Mouse (Mus musculus) liver, postnatal 0 days (tissue): ENCODE results near the gene Wdr1. TPM values are rescaled to one million over a fixed set of nuclear protein-coding genes. Genes with fewer than 3 reads are reported as not detected.

ENCODE experiments used
- ATAC-seq: fragments of 200-750 bp; cut with Nextera tagmentation; 2 replicates; pipeline ENCODE4 v1.8.0; 2017; ENCODE audit warnings: mild to moderate bottlenecking, moderate library complexity
- DNase-seq: peaks from one replicate; pipeline ENCODE4 v3.0.0-alpha.2; 2016
- H3K27ac ChIP-seq: fragments of 300-500 bp; sonication (generic); 2 replicates; pipeline ENCODE4 v1.5.1; 2014; ENCODE audit warnings: antibody characterized with exemption, moderate library complexity, mild to moderate bottlenecking, low read depth
- H3K27me3 ChIP-seq: fragments of 300-500 bp; sonication (generic); 2 replicates; pipeline ENCODE4 v1.6.1; 2014; ENCODE audit warnings: low read length, control low read depth, mixed read lengths; ENCODE audit not compliant: insufficient read depth
- H3K36me3 ChIP-seq: fragments of 300-500 bp; sonication (generic); replicated peaks from 2 replicates; pipeline ENCODE4 v1.6.1; 2014; ENCODE audit warnings: mild to moderate bottlenecking, control low read depth, low read length, moderate library complexity, mixed read lengths; ENCODE audit not compliant: insufficient read depth
- H3K4me1 ChIP-seq: fragments of 300-500 bp; sonication (generic); 2 replicates; pipeline ENCODE4 v1.6.1; 2014; ENCODE audit warnings: antibody characterized with exemption, mild to moderate bottlenecking, control low read depth; ENCODE audit not compliant: insufficient read depth
- H3K4me2 ChIP-seq: fragments of 300-500 bp; sonication (generic); 2 replicates; pipeline ENCODE4 v1.6.1; 2014; ENCODE audit warnings: low read depth, mild to moderate bottlenecking, low read length, moderate library complexity, mixed read lengths
- H3K4me3 ChIP-seq: fragments of 300-500 bp; sonication (generic); 2 replicates; pipeline ENCODE4 v1.5.1; 2014; ENCODE audit warnings: low read depth, low read length
- H3K9ac ChIP-seq: fragments of 300-500 bp; sonication (generic); replicated peaks from 2 replicates; pipeline ENCODE4 v1.6.1; 2014; ENCODE audit warnings: mild to moderate bottlenecking, moderate library complexity
- H3K9me3 ChIP-seq: fragments of 300-500 bp; sonication (generic); 2 replicates; pipeline ENCODE4 v1.6.1; 2016; ENCODE audit warnings: mild to moderate bottlenecking, control low read depth, low read length, mixed read lengths
- CTCF ChIP-seq: sonication (generic); IDR thresholded peaks from 2 replicates; pipeline ENCODE4 v1.5.1; 2016; ENCODE audit warnings: antibody characterized with exemption, low read depth
- EP300 ChIP-seq: IDR thresholded peaks from 2 replicates; pipeline ENCODE4 v1.6.1; 2016; ENCODE audit warnings: antibody characterized with exemption, low read depth, mild to moderate bottlenecking
- WGBS: fragments of 180-500 bp; shearing (Covaris S2); extraction: QIAGEN DNeasy Blood & Tissue Kit; methylation state at CpG from one replicate; pipeline ENCODE4 v1.1.7; 2014; ENCODE audit not compliant: insufficient replicate concordance; 5-methylcytosine and 5-hydroxymethylcytosine counted together
- polyA plus RNA-seq: library from polyadenylated mRNA; unstranded; fragments of >200 nt; fragmentation: Nextera tagmentation; extraction: Ambion mirVana; gene quantifications from 2 replicates; pipeline ENCODE4 v1.2.1, GENCODE M21; 2015

Wdr1 gene
- polyA plus RNA-seq, 1 experiment from 2014 or later = 60.7 TPM

DNA sequence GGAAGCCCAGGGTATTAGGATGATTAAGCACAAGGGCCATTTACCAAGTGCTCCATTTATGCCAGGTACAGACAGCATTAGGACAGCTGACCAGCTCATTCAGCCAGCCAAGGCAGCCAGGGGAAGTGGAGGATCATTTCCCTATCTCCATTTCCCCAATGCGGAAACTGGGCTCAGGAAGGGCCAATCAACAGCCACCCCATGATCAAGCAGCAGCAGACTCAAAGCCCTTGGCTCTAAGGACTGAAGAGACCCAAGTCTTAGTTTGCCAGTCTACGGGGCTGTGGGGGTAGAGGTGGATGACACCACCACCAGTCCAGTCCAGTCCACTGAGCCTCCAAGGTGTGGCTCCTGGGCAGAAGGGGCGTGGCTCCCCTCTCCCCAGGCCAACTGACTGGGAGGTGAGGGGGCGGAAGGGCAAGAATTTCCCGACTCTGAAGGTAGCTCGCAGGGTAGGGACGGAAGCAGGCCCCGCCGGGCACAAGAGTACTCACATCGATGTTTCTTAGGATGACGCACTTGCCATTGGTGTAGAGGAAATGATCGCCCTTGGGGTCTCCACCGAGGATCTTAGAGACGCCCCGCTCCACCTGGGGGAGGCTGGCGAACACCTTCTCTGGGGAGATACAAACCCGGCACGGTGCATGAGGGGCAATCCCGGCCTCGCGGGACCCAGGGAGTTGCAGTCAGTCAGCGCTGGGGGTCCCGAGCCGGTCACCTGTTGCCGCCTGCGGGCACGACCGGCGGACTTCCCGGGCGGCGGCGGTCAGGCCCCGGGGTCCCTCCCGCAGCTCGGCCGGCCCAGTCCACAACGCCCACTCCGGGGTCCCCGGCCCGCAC, 2.2 kb downstream of the Wdr1 start:
- H3K9ac ChIP-seq = peak overlapping the region; percentile 89
- ATAC-seq = peak; percentile 20
- peak overlapping the region; percentile 93 for H3K27ac ChIP-seq
- no peaks in the 10 kb centered on the region for H3K9me3 ChIP-seq
- peak overlapping the region; percentile 93 for H3K4me2 ChIP-seq
- H3K36me3 ChIP-seq = peaks cover 27% of the 10 kb centered on the region
- TF ChIP-seq EP300 = no peak
- TF ChIP-seq CTCF = no peak
- peak; percentile 70 for DNase-seq
- H3K4me3 ChIP-seq = peak overlapping the region; percentile 93
- peaks cover 23% of the 10 kb centered on the region for H3K4me1 ChIP-seq
- no peaks in the 10 kb centered on the region for H3K27me3 ChIP-seq
- WGBS = under 1% methylated on average over 27 of the region's 41 CpGs

DNA sequence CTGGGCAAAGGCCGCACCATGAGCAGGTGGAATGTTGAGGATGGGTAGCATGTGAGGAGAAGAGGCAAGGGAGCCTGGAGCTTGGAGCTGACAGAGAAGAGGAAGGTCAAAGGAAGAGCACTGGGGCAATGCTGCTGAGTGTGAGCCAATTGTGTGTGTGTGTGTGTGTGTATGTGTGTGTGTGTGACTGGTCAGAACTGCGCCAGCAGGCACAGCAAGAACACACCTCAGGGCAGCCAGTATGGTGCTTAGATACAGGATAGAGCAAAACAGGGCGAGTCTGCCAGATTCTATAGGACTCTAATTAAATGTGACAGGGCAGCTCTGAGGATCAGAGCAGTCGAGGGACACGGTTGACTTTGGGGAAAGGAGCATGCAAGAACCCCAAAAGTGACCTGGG, 4.2 kb downstream of the Wdr1 start:
- WGBS = 76% methylated on average over 5 of the region's 5 CpGs
- no peak overlapping the region for H3K27ac ChIP-seq
- no peak for ATAC-seq

DNA sequence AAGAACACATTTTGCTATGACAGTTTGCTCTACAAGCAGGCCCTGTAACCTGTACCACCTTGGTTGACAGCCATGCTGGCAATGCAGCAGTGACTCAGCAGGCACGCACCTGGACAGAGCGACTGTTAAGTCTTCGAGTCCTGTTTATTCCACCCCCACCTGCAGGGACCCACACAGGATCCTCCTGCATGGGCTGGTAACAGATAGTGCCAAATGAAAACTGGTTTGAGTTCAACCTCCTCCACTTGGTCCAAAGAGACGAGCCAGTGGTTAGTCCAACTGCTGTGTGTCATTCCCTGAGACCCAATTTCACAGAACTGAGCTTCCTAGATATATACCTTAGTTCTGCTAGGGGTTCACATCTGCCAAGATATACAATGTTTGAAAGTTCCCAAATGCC, 5.2 kb downstream of the Wdr1 start:
- Histone ChIP-seq H3K4me1 (peaks cover 28% of the 10 kb centered on the region), H3K9me3 (no peaks in the 10 kb centered on the region), H3K4me2 (no peak overlapping the region), H3K36me3 (peaks cover 45% of the 10 kb centered on the region), H3K4me3 (no peak overlapping the region), H3K9ac (no peak overlapping the region), H3K27ac (no peak overlapping the region), H3K27me3 (no peaks in the 10 kb centered on the region)
- 93% methylated on average over 4 of the region's 4 CpGs for WGBS
- ATAC-seq = no peak
- DNase-seq = no peak
- TF ChIP-seq EP300 (no peak), CTCF (no peak)

More for the DNA sequence above, 4.2 kb downstream of the Wdr1 start:
- H3K27me3 ChIP-seq = no peaks in the 10 kb centered on the region
- no peak for DNase-seq
- peaks cover 28% of the 10 kb centered on the region for H3K4me1 ChIP-seq
- peaks cover 38% of the 10 kb centered on the region for H3K36me3 ChIP-seq
- no peak for TF ChIP-seq EP300
- no peak for TF ChIP-seq CTCF
- H3K9ac ChIP-seq = no peak overlapping the region
- H3K4me3 ChIP-seq = no peak overlapping the region
- H3K9me3 ChIP-seq = no peaks in the 10 kb centered on the region
- no peak overlapping the region for H3K4me2 ChIP-seq

DNA sequence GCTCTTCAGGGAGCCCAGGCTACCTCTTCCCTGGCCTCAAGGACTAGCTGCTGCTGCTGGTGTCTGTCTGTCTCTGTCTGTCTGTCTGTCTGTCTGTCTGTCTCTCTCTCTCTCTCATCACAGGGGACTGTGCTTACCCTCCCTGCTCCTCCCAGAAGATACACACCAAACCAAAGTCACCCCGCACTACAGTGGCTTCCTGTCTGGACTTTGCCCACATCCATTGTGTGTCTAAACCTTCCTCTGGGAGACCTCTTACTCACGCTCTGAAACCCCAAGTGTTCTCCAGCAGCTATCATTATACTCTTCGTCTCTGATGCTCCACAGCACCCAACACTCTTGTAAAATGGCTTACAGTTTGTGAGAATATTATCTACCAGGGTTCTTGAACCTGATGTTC, 6.6 kb downstream of the Wdr1 start:
- ATAC-seq (no peak), DNase-seq (no peak)
- Histone ChIP-seq H3K9ac (no peak overlapping the region), H3K9me3 (no peaks in the 10 kb centered on the region), H3K27ac (no peak overlapping the region), H3K36me3 (peaks cover 58% of the 10 kb centered on the region), H3K4me3 (no peak overlapping the region), H3K4me2 (no peak overlapping the region), H3K4me1 (peaks cover 19% of the 10 kb centered on the region), H3K27me3 (no peaks in the 10 kb centered on the region)
- WGBS = 55% methylated on average over 3 of the region's 3 CpGs
- no peak for TF ChIP-seq EP300
- no peak for TF ChIP-seq CTCF

DNA sequence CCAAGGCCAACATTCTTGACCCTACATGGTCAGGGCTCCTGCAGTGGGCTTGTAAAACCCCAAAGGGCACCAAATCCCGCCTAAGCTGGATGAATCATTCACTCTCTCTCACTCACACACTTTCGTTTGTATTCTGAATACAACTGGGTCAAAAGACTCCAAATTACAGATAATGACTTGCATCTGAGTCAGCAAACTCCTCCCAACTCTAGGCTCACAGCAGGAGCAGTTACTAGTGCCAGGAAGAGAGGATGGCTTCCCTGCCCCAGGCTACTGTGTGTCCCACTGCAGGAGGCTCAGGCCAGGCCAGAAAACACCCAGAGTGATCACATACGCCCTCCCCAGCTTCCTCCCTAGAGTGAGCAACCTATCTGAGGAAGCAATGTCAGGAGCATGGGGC, 9.1 kb downstream of the Wdr1 start:
- ATAC-seq = no peak
- no peak for DNase-seq
- H3K4me3 ChIP-seq = no peak overlapping the region
- TF ChIP-seq EP300 = no peak
- no peak overlapping the region for H3K27ac ChIP-seq
- 58% methylated on average over 3 of the region's 3 CpGs for WGBS
- no peaks in the 10 kb centered on the region for H3K9me3 ChIP-seq
- no peaks in the 10 kb centered on the region for H3K27me3 ChIP-seq
- H3K9ac ChIP-seq = no peak overlapping the region
- H3K4me2 ChIP-seq = no peak overlapping the region
- peaks cover 15% of the 10 kb centered on the region for H3K4me1 ChIP-seq
- H3K36me3 ChIP-seq = peaks cover 75% of the 10 kb centered on the region

DNA sequence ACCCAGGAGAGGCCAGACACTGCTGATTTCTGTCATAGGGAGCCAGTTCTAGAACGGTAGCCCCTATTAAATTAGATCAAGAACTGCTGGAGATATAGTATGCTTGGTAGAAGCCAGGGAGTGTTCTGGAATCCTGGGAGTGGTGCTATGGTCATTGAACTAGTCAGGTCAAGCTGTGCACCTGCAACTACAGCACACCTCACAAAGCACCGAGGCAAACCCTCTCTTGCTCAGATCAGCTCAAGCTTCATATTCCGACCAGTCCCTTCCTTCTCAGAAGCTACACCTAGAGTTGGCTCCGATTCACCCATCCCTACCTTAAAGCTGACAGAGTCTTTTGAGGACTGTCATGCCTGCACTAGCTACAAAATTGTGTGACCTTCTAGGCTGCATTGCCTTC, 9.5 kb downstream of the Wdr1 start:
- H3K9ac ChIP-seq = no peak overlapping the region
- no peak for TF ChIP-seq EP300
- TF ChIP-seq CTCF = no peak
- DNase-seq = no peak
- H3K4me2 ChIP-seq = no peak overlapping the region
- no peak overlapping the region for H3K4me3 ChIP-seq
- H3K36me3 ChIP-seq = peaks cover 75% of the 10 kb centered on the region
- no peaks in the 10 kb centered on the region for H3K9me3 ChIP-seq
- WGBS = 93% methylated on average over 4 of the region's 4 CpGs
- H3K27ac ChIP-seq = no peak overlapping the region
- no peaks in the 10 kb centered on the region for H3K27me3 ChIP-seq
- no peak for ATAC-seq
- H3K4me1 ChIP-seq = peaks cover 15% of the 10 kb centered on the region
